Mouse (Mus musculus) heart, postnatal 25 days (tissue): ENCODE results near the gene Wdr25. TPM values are rescaled to one million over a fixed set of nuclear protein-coding genes. Genes with fewer than 3 reads are reported as not detected.

Experiments used
- DNase-seq: peaks from one replicate; pipeline ENCODE4 v3.0.0; 2022; ENCODE audit warnings: low spot score
- intact Hi-C: fragments of 180-260 bp; cut with DNase I; formaldehyde crosslinking; loops from one replicate; pipeline ENCODE4 v1.15.1; 2025
- total RNA-seq, 2 experiments: library from RNA; stranded (reverse); gene quantifications; 2 replicates each; pipeline ENCODE4 v1.2.3; 2021

Gene Wdr25
- total RNA-seq, 2 experiments from 2014 or later = 3.9 TPM

- intact Hi-C loops = no loop called here
Measured at GRCm38 (mm10) chr12:109039311-109039710, 145.9 kb downstream of the Wdr25 start.

GRCm38 (mm10) chr12:109044497-109044896 is 151.1 kb downstream of the Wdr25 start:
- no peak for DNase-seq
- intact Hi-C loops = no loop called here

More at GRCm38 (mm10) chr12:109039311-109039710, 145.9 kb downstream of the Wdr25 start:
- DNase-seq = no peak

- intact Hi-C loops = no loop called here
Measured at GRCm38 (mm10) chr12:109045581-109045980, 152.2 kb downstream of the Wdr25 start.

GRCm38 (mm10) chr12:109049949-109050348 is 156.5 kb downstream of the Wdr25 start:
- no peak for DNase-seq
- intact Hi-C loops = no loop called here

More at GRCm38 (mm10) chr12:109045581-109045980, 152.2 kb downstream of the Wdr25 start:
- no peak for DNase-seq

GRCm38 (mm10) chr12:109053020-109053806 is 159.8 kb downstream of the Wdr25 start:
- intact Hi-C loops = no loop called here
- no peak for DNase-seq

- no peak for DNase-seq
- intact Hi-C loops = no loop called here
Measured at GRCm38 (mm10) chr12:109057736-109058135, 164.3 kb downstream of the Wdr25 start.

- DNase-seq = no peak
- intact Hi-C loops = no loop called here
Measured at GRCm38 (mm10) chr12:109058660-109059059, 165.2 kb downstream of the Wdr25 start.

- intact Hi-C loops = no loop called here
- DNase-seq = no peak
Measured at GRCm38 (mm10) chr12:109067561-109068135, 174.2 kb downstream of the Wdr25 start.

- DNase-seq = no peak
- intact Hi-C loops = no loop called here
Measured at GRCm38 (mm10) chr12:109068167-109068653, 174.8 kb downstream of the Wdr25 start, which contains the start of gene Begain. Gene Begain, minus strand, starts transcription at chr12:109068217.

- no peak for DNase-seq
- intact Hi-C loops = no loop called here
Measured at GRCm38 (mm10) chr12:109068738-109069137, 175.3 kb downstream of the Wdr25 start.

GRCm38 (mm10) chr12:109069751-109070150 is 176.3 kb downstream of the Wdr25 start:
- intact Hi-C loops = no loop called here
- no peak for DNase-seq

GRCm38 (mm10) chr12:109071248-109071647 is 177.8 kb downstream of the Wdr25 start:
- intact Hi-C loops = no loop called here
- no peak for DNase-seq

- no peak for DNase-seq
- intact Hi-C loops = no loop called here
Measured at GRCm38 (mm10) chr12:109074106-109074505, 180.7 kb downstream of the Wdr25 start.

GRCm38 (mm10) chr12:109074777-109075285 is 181.4 kb downstream of the Wdr25 start:
- DNase-seq = no peak
- intact Hi-C loops = no loop called here

- DNase-seq = no peak
- intact Hi-C loops = no loop called here
Measured at GRCm38 (mm10) chr12:109077036-109077435, 183.6 kb downstream of the Wdr25 start.

Other genes with a start within 250 kb of the Wdr25 start
- gene Degs2, start 191.3 kb upstream of the Wdr25 start, total RNA-seq = under 1 TPM; 0.56 to 0.62 TPM
- 10 to 100 TPM; 28.3 to 38.9 TPM for gene Yy1, start 100.7 kb upstream of the Wdr25 start, total RNA-seq
- gene Slc25a29, start 57.7 kb upstream of the Wdr25 start, total RNA-seq = 10 to 100 TPM in 1 of 2 experiments, 1 to 10 TPM in 1; 9.8 to 14.1 TPM
- 1 to 10 TPM; 5.9 to 9.3 TPM for gene Slc25a47, start 57.6 kb upstream of the Wdr25 start, total RNA-seq
- gene Wars, start 543 bp downstream of the Wdr25 start, total RNA-seq = 10 to 100 TPM; 33.6 to 35.8 TPM
- gene Begain, start 174.6 kb downstream of the Wdr25 start, total RNA-seq = under 1 TPM; 0.31 to 0.36 TPM